Mouse (Mus musculus) spleen, adult 2 months (tissue): ENCODE results near the gene Maml3.

Experiments
- CTCF ChIP-seq: fragments of 200-500 bp; IDR thresholded peaks from 2 replicates; pipeline ENCODE4 v1.5.1; 2011; ENCODE audit warnings: mild to moderate bottlenecking, inconsistent platforms; ENCODE audit not compliant: insufficient read depth, insufficient read length, insufficient replicate concordance; ENCODE audit errors: extremely low read depth
- POLR2A ChIP-seq: fragments of 200-500 bp; IDR thresholded peaks from 2 replicates; pipeline ENCODE4 v1.6.1; 2011; ENCODE audit warnings: low read depth, low read length, inconsistent platforms

- no peak for TF ChIP-seq CTCF
- no peak for TF ChIP-seq POLR2A
Measured at GRCm38 (mm10) chr3:52073959-52074358, 30.9 kb downstream of the Maml3 start.
